Mouse (Mus musculus): ENCODE measurements around the gene Vps37b. TPM values are rescaled to one million over a fixed set of nuclear protein-coding genes. Genes with fewer than 3 reads are reported as not detected.

Gene Vps37b
- polyA plus RNA-seq, 1 experiment from 2014 or later, result 16.7 TPM

DNA sequence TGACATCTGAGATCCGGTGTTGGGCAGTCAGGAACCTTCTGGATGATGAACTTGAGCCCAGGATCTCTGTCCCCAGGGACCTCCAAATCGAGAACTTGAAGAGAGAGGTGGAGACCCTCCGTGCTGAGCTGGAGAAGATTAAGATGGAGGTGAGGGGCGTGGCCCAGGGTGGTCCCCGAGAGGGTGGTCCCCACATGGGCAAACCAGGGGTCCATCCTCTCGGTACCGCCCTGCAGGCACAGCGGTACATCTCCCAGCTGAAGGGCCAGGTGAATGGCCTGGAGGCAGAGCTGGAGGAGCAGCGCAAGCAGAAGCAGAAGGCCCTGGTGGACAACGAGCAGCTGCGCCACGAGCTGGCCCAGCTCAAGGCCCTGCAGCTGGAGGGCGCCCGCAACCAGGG is 35.4 kb downstream of the Vps37b start:
- no peak for ATAC-seq
- H3K9me3 ChIP-seq (ENCODE audit: control insufficient read depth), result no peaks in the 10 kb centered on the region
- no peak overlapping the region for H3K27ac ChIP-seq (ENCODE audit: low read depth, low read length)
- no peak overlapping the region for H3K9ac ChIP-seq (ENCODE audit: low read depth, low read length)
- TF ChIP-seq CTCF (IDR thresholded peaks at IDR 0.05; ENCODE audit: low read depth), result no peak
- H3K4me2 ChIP-seq (replicated peaks; ENCODE audit: low read depth), result no peak overlapping the region
- no peaks in the 10 kb centered on the region for H3K4me1 ChIP-seq (replicated peaks; ENCODE audit: control insufficient read depth, insufficient read depth, low read length)
- WGBS, result 90% methylated on average over 14 of the region's 14 CpGs
- H3K4me3 ChIP-seq (ENCODE audit: low read depth, low read length), result no peak overlapping the region
- H3K36me3 ChIP-seq (ENCODE audit: control insufficient read depth, insufficient read depth), result peaks cover 61% of the 10 kb centered on the region
- no peaks in the 10 kb centered on the region for H3K27me3 ChIP-seq (replicated peaks; ENCODE audit: control insufficient read depth, insufficient read depth, low read length)

DNA sequence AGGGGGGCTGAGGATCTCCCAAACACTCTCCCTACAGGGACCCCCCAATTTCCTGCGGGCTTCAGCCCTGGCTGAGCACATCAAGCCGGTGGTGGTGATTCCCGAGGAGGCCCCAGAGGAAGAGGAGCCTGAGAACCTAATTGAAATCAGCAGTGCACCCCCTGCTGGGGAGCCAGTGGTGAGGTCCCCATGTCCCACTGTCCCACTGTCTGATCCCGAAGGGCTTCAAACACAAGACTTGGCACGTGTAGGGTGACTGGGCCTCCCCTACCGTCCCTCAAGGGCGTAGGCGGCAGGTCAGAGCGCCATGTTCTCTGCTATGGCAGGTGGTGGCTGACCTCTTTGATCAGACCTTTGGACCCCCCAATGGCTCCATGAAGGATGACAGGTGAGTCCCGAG is 35.9 kb downstream of the Vps37b start:
- H3K9me3 ChIP-seq (ENCODE audit: control insufficient read depth), result no peaks in the 10 kb centered on the region
- H3K36me3 ChIP-seq (ENCODE audit: control insufficient read depth, insufficient read depth), result peaks cover 56% of the 10 kb centered on the region
- H3K9ac ChIP-seq (ENCODE audit: low read depth, low read length), result no peak overlapping the region
- no peak overlapping the region for H3K4me3 ChIP-seq (ENCODE audit: low read depth, low read length)
- H3K4me2 ChIP-seq (replicated peaks; ENCODE audit: low read depth), result no peak overlapping the region
- no peaks in the 10 kb centered on the region for H3K27me3 ChIP-seq (replicated peaks; ENCODE audit: control insufficient read depth, insufficient read depth, low read length)
- peak; percentile 39 for TF ChIP-seq CTCF (IDR thresholded peaks at IDR 0.05; ENCODE audit: low read depth)
- no peak for ATAC-seq
- 73% methylated on average over 10 of the region's 10 CpGs for WGBS
- no peaks in the 10 kb centered on the region for H3K4me1 ChIP-seq (replicated peaks; ENCODE audit: control insufficient read depth, insufficient read depth, low read length)
- H3K27ac ChIP-seq (ENCODE audit: low read depth, low read length), result no peak overlapping the region

DNA sequence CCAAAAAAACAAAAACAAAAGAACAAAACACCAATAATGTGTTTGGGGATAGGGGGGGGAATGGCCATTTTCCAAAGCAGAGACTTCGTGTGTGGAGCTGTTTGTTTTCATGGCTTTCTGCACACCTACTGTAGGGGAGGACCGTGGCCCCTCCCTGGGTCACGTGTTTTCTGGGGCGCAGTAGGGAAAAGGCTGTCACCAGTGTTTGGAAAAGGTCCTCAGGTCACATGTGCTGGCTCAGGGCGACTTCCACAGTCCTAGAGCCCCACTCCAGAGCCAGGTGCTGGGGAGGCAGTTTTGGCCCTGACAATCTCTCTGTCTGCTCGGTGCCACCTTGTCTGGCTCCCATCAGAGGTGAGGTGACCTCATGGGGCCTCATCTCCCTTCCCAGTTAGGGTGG is 36.7 kb downstream of the Vps37b start:
- H3K27ac ChIP-seq (ENCODE audit: low read depth, low read length), result no peak overlapping the region
- no peak for ATAC-seq
- TF ChIP-seq CTCF (IDR thresholded peaks at IDR 0.05; ENCODE audit: low read depth), result no peak
- H3K27me3 ChIP-seq (replicated peaks; ENCODE audit: control insufficient read depth, insufficient read depth, low read length), result no peaks in the 10 kb centered on the region
- no peak overlapping the region for H3K4me2 ChIP-seq (replicated peaks; ENCODE audit: low read depth)
- peaks cover 56% of the 10 kb centered on the region for H3K36me3 ChIP-seq (ENCODE audit: control insufficient read depth, insufficient read depth)
- H3K9ac ChIP-seq (ENCODE audit: low read depth, low read length), result no peak overlapping the region
- H3K4me3 ChIP-seq (ENCODE audit: low read depth, low read length), result no peak overlapping the region
- H3K9me3 ChIP-seq (ENCODE audit: control insufficient read depth), result no peaks in the 10 kb centered on the region
- WGBS, result 62% methylated on average over 6 of the region's 6 CpGs
- no peaks in the 10 kb centered on the region for H3K4me1 ChIP-seq (replicated peaks; ENCODE audit: control insufficient read depth, insufficient read depth, low read length)

DNA sequence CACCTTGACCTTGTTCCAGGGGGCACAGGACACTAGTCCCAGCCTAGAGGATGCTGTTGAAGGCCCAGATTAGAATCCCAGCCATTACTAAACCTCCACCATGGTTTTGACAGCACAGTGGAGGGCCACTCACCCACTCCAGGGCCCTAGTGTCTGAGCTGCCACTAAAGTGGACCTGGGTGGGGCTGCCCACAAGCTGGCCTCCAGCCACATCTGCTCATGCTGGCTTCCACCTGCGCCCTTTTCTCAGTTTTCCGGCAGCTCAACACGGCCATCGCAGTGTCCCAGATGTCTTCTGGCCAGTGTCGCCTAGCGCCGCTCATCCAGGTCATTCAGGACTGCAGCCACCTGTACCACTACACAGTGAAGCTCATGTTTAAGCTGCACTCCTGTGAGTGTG is 37.6 kb downstream of the Vps37b start:
- no peak for TF ChIP-seq CTCF (IDR thresholded peaks at IDR 0.05; ENCODE audit: low read depth)
- WGBS, result 97% methylated on average over 7 of the region's 7 CpGs
- no peak overlapping the region for H3K4me2 ChIP-seq (replicated peaks; ENCODE audit: low read depth)
- H3K27me3 ChIP-seq (replicated peaks; ENCODE audit: control insufficient read depth, insufficient read depth, low read length), result no peaks in the 10 kb centered on the region
- ATAC-seq, result no peak
- H3K9ac ChIP-seq (ENCODE audit: low read depth, low read length), result no peak overlapping the region
- no peak overlapping the region for H3K27ac ChIP-seq (ENCODE audit: low read depth, low read length)
- H3K4me1 ChIP-seq (replicated peaks; ENCODE audit: control insufficient read depth, insufficient read depth, low read length), result no peaks in the 10 kb centered on the region
- peaks cover 51% of the 10 kb centered on the region for H3K36me3 ChIP-seq (ENCODE audit: control insufficient read depth, insufficient read depth)
- no peaks in the 10 kb centered on the region for H3K9me3 ChIP-seq (ENCODE audit: control insufficient read depth)
- no peak overlapping the region for H3K4me3 ChIP-seq (ENCODE audit: low read depth, low read length)

DNA sequence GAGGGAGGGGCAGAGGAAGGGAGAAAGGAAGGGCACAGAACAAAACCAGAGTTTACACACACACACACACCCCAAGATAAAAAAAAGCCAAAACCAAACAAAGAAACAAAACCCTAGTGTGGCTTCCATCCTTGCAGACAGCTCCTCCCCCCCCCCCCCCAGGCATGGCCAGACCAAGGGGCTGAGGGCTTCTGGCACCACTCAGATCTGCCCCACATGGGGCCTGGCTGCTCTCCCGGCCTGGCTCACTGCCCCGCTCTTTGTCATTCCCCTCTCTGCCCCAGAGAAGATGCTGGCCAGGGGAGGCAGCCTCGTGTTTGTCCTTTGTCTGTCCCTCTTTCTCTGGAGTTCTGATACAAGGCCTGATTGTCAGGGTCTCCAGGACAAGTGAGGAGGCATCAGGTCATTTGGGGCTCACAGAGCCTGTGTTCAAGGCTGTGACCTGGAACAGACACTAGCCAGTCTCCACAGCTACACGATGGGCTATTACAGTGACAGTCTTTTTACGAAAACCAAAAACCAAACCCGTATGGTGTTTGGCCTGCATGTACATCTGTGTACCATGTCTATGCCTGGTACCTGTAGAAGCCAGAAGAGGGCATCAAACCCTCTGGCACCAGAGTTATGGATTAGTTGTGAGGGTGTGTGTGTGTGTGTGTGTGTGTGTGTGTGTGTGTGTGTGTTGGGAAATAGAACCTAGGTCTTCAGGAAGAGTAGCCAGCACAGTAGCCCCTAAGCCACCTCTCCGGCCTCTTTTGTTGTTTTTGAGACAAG is 38.6 kb downstream of the Vps37b start:
- Histone ChIP-seq H3K27ac (ENCODE audit: low read depth, low read length) (no peak overlapping the region), H3K9me3 (ENCODE audit: control insufficient read depth) (no peaks in the 10 kb centered on the region), H3K4me3 (ENCODE audit: low read depth, low read length) (no peak overlapping the region), H3K36me3 (ENCODE audit: control insufficient read depth, insufficient read depth) (peaks cover 46% of the 10 kb centered on the region), H3K4me1 (replicated peaks; ENCODE audit: control insufficient read depth, insufficient read depth, low read length) (no peaks in the 10 kb centered on the region), H3K27me3 (replicated peaks; ENCODE audit: control insufficient read depth, insufficient read depth, low read length) (no peaks in the 10 kb centered on the region), H3K4me2 (replicated peaks; ENCODE audit: low read depth) (no peak overlapping the region), H3K9ac (ENCODE audit: low read depth, low read length) (no peak overlapping the region)
- peak; percentile 26 for TF ChIP-seq CTCF (IDR thresholded peaks at IDR 0.05; ENCODE audit: low read depth)
- no peak for ATAC-seq
- 61% methylated on average over 7 of the region's 7 CpGs for WGBS

DNA sequence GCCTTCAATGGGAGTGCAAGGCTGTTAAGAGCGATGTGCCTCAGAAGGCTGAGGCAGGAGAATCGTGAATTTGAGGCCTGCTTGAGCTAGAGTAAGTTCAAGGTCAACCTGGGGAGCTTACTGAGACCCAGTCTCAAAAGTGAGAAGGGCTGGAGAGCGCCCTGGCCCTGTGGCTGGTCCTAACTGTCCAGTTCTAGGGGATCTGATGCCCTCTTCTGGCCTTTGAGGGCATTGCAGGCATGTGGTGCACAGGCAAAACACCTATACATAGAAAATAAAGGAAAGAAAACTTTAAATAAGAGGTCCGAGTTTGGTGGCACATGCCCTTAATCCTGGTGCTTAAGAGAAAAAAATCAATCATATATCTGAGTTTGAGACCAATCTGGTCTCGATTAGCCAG is 39.3 kb downstream of the Vps37b start:
- H3K27me3 ChIP-seq (replicated peaks; ENCODE audit: control insufficient read depth, insufficient read depth, low read length), result no peaks in the 10 kb centered on the region
- H3K9me3 ChIP-seq (ENCODE audit: control insufficient read depth), result no peaks in the 10 kb centered on the region
- 34% methylated on average over 5 of the region's 5 CpGs for WGBS
- H3K4me1 ChIP-seq (replicated peaks; ENCODE audit: control insufficient read depth, insufficient read depth, low read length), result no peaks in the 10 kb centered on the region; the same call in 1 of the 2 replicates
- H3K9ac ChIP-seq (ENCODE audit: low read depth, low read length), result no peak overlapping the region
- no peak overlapping the region for H3K27ac ChIP-seq (ENCODE audit: low read depth, low read length)
- no peak overlapping the region for H3K4me2 ChIP-seq (replicated peaks; ENCODE audit: low read depth)
- peak; percentile 93 for TF ChIP-seq CTCF (IDR thresholded peaks at IDR 0.05; ENCODE audit: low read depth)
- H3K36me3 ChIP-seq (ENCODE audit: control insufficient read depth, insufficient read depth), result peaks cover 43% of the 10 kb centered on the region
- ATAC-seq, result no peak; the same call in 1 of the 2 replicates
- no peak overlapping the region for H3K4me3 ChIP-seq (ENCODE audit: low read depth, low read length)
